Mouse (Mus musculus): ENCODE measurements around the gene Fmo9.

The Fmo9 gene

DNA sequence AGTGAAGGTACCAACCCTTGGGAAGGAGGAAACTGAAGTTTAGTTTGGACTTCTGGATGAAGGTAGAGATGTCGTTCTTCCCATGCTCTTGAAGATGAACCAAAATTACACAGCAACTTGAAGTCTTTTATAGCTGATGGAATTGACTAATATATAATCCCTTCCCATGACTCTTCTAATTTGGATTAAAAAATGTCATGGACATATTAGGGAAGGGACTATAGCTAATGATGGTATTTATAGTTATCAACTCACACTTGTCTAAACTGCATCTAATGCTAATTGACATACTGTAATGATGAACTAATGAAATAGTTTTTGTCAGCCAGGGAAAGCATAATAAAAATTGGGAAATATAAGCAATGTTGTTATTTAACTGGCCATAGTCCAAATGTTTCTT lies at the start of gene Fmo9:
Fmo9 (minus strand) TSS at position 101 of the 400 bp plus-strand sequence.
- no peak for DNase-seq

DNA sequence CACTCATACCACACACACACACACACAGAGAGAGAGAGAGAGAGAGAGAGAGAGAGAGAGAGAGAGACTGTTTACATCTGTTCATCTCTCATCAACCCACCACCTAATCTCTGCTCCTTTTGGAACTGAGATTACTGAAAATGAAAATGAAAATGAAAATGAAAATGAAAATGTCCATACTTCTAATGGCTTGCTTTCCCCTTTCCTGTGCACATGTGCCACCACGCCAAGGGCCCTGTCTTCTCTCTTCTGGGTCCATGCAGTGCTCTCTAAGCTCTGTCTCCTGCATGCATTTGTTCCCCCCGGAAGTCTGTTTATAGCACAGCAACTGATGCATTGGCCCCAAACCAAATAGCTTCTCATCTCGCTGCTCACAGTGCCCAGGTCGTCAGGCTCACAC lies 49.2 kb upstream of the Fmo9 start:
- no peak for DNase-seq

DNA sequence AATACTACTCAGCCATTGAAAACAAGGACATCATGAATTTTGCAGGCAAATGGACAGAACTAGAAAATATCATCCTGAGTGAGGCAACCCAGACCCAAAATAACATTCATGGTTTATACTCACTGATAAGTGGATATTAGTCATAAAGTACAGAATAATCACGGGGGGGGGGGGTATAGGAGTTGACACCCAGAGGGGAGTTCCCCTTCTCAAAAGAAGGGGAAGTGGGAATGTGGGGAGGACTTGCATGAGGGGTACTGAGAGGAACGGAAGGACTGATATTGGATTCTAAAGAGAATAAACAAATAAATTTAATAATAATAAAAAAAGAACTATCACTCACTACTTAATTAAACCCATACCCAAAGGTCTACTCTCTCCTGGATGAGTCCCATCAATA lies 48.6 kb upstream of the Fmo9 start:
- no peak for DNase-seq

DNA sequence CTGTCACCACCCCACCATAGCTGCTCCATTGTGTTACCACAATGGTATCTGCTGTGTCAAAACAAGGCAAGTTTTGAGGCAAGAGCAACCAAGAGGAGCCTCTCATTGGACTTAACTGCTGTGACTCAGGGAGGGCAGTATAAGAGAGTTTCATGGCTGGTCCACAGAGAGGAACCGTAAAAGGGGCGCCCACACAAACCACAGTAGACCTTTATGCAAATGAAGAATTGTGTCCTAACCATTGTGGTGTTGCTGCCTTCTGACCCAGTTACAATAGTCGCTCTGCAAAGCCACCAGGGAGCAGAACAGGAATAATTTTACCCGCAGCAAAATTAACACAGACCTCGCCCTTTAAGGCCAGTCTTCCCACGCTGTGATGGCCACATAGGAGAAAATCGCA lies 29.2 kb upstream of the Fmo9 start:
- DNase-seq: no peak

DNA sequence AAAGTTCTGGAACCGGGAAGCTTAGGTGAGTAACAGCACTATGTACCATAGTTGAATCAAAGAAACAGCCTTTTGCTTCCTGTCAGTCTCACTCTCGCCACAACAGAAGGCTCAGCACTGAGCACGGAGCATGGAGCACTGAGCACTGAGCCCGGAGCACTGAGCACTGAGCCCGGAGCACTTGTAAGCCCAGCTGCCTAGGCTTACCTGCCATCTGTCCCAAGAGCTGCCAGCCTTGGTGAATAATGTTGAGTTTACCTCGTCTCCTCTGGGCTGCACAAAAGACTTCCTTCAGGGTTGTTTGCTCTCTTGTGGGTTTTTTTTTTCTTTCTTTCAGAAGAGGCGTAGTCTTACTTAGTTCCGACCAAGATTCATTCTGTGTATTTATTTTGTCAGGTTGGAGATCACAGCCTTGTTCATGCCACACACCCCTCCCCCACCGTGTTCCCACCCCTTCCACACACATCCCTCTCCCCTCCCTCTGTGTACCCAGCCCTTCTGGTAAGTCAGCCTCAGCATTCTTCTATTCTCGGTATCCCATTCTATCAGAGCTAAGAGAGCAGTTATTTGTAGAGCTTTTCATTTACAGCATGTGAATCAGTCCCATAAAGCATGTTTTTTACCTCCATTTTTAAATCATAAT lies 20.7 kb upstream of the Fmo9 start:
- no peak for DNase-seq

DNA sequence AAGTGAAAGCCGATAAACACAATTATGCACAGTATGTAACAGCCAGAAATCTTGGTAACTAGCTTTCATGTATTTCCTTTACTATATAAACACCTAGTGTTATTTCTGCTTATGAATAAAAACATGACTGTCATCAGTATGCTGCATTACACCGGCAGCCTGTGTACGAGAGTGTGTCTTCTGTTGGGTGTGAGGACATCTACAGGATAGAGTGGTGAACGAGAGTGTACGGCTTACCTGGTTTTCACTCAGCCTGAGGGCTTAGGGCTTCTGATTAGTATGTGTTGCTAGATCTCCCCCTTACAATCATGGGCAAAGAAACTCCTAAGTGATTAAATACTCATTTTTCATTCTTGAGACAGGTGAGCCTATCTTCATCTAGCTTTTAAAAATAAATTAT lies 12.4 kb downstream of the Fmo9 start:
- DNase-seq: no peak

DNA sequence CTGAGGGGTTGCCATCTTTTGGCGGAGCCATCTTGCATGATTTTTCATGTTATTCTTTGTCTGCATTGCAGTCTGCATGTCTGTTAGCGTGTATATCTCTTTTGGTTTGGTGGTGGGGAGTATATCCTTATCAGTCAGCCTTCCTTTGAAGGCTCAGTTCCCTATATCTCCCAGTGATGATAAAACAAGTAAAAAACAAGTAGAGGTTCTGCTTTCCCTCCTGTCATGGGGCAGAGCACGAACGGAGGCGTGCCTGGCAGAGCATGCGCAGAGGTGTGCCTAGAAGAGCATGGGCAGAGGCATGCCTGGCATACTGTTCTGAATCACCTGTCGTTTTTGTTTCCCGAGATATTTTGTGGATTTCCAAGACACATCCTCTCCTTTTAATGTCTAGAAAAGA lies 20.8 kb downstream of the Fmo9 start:
- DNase-seq: no peak

DNA sequence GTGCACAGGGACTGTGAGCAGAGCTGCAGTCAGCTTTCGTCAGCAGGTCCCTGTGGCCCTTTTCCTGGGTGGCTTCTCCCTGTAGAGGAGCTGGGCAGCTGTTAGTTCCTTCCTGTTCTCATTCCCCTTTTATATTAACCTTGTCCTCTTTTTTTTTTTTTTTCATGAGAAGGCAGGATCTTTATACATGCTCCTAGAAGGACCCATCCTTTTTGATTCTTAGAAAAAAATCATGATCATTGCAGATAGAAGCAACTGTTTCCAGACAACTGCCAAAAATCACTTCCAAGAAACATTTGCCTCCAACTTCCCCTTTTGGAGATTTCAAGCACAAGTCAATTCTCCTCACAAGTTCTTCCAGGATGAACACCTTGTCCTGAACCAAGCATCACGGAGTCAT lies 34.1 kb downstream of the Fmo9 start, which contains the start of gene Gm4847:
Gm4847 (minus strand) TSS at position 101 of the 400 bp plus-strand sequence.
- no peak for DNase-seq
